Mouse (Mus musculus) ES-E14 (cell line): Measurements from ENCODE around the gene Surf6.

Experiments
- CHD2 ChIP-seq: IDR thresholded peaks from 2 replicates; pipeline ENCODE4 v1.6.1; 2014; ENCODE audit warnings: mild to moderate bottlenecking, low read depth, low read length, inconsistent platforms
- MAFK ChIP-seq: IDR thresholded peaks from 2 replicates; pipeline ENCODE4 v1.6.1; 2014; ENCODE audit warnings: mild to moderate bottlenecking, low read depth, low read length, inconsistent platforms; ENCODE audit not compliant: insufficient read depth
- ZC3H11A ChIP-seq: IDR thresholded peaks from 2 replicates; pipeline ENCODE4 v1.6.1; 2012; ENCODE audit warnings: low read depth, mild to moderate bottlenecking, inconsistent platforms, low read length, borderline replicate concordance
- ZNF384 ChIP-seq: IDR thresholded peaks from 2 replicates; pipeline ENCODE4 v1.6.1; 2012; ENCODE audit warnings: low read depth, low read length, inconsistent platforms

DNA sequence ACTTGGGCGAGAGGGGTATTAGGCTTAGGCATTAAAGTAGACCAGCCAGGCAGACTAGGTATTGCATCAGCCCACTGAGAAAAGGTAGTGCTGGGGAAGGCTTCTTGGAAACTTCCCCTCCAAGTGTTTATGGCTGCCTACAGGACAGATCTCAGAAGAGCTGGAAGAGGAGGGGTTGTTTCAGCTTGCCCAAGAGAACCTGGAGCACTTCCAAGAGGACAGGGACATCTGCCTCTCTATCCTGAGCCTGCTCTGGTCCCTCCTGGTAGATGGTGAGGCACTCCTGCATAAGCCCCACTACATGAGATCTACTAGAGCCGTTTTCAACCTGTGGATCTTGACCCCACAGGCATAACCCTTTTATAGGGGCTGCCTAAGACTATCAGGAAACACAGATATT, 47.7 kb upstream of the Surf6 start:
- no peak for TF ChIP-seq MAFK
- TF ChIP-seq CHD2, result no peak
- TF ChIP-seq ZNF384, result no peak
- TF ChIP-seq ZC3H11A, result no peak
